Mouse (Mus musculus) olfactory bulb, adult 2 months (tissue): ENCODE data around the gene Metap2. TPM values are rescaled to one million over a fixed set of nuclear protein-coding genes. Genes with fewer than 3 reads are reported as not detected.
A peak's percentile ranks its signal among the peaks of the same experiment; 100 is the strongest.
"Not testable (repeated sequence)": the region's sequence is repeated elsewhere in the genome, so short reads cannot be mapped to it uniquely, and the experiment has no call there.

ENCODE experiments used
- H3K27ac ChIP-seq: fragments of 200-500 bp; 2 replicates; pipeline ENCODE4 v1.5.1; 2012; ENCODE audit warnings: low read depth, low read length; ENCODE audit not compliant: insufficient read depth
- H3K4me1 ChIP-seq: fragments of 200-500 bp; 2 replicates; pipeline ENCODE4 v1.6.1; 2012; ENCODE audit warnings: low read length; ENCODE audit not compliant: control insufficient read depth, insufficient read depth
- H3K4me3 ChIP-seq: fragments of 200-500 bp; 2 replicates; pipeline ENCODE4 v1.5.1; 2012; ENCODE audit warnings: mild to moderate bottlenecking, low read depth, low read length, moderate library complexity; ENCODE audit not compliant: insufficient read depth
- CTCF ChIP-seq: fragments of 200-500 bp; IDR thresholded peaks from 2 replicates; pipeline ENCODE4 v1.5.1; 2012; ENCODE audit warnings: low read depth, mild to moderate bottlenecking, low read length, moderate library complexity; ENCODE audit not compliant: insufficient read depth
- POLR2A ChIP-seq: fragments of 200-500 bp; IDR thresholded peaks from 2 replicates; pipeline ENCODE4 v1.6.1; 2012; ENCODE audit warnings: mild to moderate bottlenecking, low read depth, low read length, moderate library complexity; ENCODE audit not compliant: insufficient read depth
- WGBS: fragments of 180-500 bp; shearing (Covaris S2); methylation state at CpG from one replicate; pipeline ENCODE4 v1.1.7; 2018; 5-methylcytosine and 5-hydroxymethylcytosine counted together
- polyA plus RNA-seq: library from polyadenylated mRNA; stranded (reverse); fragments of >200 nt; gene quantifications from 2 replicates; pipeline ENCODE4 v1.2.4, GENCODE M21; 2012; ENCODE audit warnings: low replicate concordance; ENCODE audit not compliant: missing spikeins, insufficient read depth, insufficient read length

Metap2 gene
- polyA plus RNA-seq, 1 experiment = 499 TPM

DNA sequence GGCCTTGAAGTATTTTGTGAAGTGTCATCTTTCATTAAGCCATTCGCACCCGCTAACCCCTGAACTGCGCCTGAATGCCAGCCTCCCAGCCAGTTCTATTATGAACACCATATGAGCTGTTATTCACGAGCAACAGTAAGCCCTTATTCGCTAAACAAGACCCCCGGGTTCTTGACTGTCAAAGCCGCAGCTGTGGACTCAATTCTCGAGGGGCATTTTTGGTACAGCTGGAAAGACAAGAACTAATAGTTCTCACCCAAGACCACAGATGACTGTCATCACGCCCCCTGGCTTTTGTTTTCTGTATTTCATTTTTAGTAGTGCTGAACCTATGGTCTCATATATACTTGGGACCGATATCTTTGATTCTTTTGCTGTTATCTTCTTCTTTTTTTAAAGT lies 83.1 kb downstream of the Metap2 start:
- H3K27ac ChIP-seq = no peak overlapping the region
- TF ChIP-seq CTCF (no peak), POLR2A (no peak)
- no peak overlapping the region for H3K4me3 ChIP-seq
- no peaks in the 10 kb centered on the region for H3K4me1 ChIP-seq
- 40% methylated on average over 10 of the region's 10 CpGs for WGBS

DNA sequence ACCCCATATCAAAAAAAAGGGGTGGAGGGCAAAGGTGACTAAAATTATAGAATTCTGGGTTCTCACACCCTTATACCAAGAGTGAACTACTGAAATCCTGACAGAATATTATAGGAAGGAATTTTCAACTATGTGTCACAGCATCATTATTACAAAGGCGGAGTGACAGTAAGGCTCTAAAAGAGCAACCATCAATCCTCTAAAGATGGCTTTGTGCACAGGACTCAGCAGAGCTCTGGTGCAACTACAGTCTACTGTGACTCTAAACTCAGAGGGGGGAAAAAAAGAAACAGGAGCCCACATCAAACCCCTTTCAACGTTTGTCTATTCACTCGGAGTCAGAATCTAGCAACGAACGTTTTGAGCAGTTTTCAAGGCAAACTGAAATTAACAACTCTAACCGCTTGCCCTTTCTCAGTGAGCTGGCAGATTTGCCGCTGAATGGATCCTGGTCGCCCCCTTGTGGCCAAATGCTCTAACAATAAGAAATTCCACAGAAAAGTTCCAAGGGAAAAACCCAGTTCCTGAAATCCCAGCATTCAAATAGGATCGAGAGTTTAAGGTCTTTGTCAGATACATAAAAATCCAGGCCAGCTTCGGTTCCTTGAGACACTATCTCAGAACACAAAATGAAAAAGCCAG lies 84.0 kb downstream of the Metap2 start:
- no peak overlapping the region for H3K27ac ChIP-seq
- 7% methylated on average over 10 of the region's 10 CpGs for WGBS
- no peaks in the 10 kb centered on the region for H3K4me1 ChIP-seq
- H3K4me3 ChIP-seq = no peak overlapping the region
- TF ChIP-seq CTCF (peak; percentile 59; the same call in 1 of the 2 replicates), POLR2A (no peak)

DNA sequence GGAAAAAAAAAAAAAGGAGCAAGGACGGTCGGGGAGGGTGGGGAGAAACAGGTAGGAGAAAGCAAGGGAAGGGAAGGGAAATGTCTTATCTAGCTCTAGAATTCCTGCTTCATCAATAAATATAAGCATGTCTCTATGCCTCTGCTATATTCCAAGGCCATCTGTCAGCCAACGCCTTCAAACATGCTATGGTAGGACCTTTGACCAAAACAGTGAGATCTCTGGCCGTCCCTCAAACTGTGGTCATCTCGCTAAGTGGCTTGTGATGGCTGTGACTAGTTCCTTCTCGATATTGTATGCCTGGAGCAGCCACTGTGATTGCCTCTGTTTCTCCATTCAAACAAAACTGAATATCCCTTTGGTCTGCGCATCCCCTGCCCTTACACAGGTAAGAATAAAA lies 84.8 kb downstream of the Metap2 start:
- no peak overlapping the region for H3K27ac ChIP-seq
- TF ChIP-seq CTCF (no peak), POLR2A (no peak)
- H3K4me3 ChIP-seq = no peak overlapping the region
- 93% methylated on average over 7 of the region's 7 CpGs for WGBS
- H3K4me1 ChIP-seq = no peaks in the 10 kb centered on the region

DNA sequence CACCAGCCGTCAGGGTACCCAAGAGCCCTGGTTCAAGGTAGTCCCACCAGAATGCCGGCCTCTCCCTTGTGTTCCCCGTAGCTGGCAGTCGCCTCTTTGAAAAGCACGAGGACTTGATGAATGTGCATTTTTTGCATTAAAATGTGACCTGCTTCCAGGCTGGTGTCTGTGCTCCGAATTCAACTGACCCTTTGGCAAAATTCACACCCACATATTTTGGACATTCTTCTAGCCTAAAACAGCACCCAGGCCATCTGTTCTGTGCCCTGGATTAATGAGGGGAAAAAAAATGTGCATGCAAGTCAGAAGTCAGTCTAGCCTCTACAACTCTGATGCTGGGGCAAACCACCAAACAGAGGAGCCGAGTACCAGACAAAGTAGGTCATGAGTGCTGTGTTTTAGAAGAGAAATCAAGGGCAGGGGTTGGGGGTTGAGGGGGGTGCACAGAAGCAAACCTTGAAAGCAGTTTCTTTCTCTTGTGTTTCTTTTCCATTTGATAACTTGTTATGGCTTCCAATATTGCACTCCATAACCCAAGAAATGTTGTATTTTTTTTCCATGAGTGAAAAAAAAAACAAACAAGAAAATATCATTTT lies 86.2 kb downstream of the Metap2 start:
- Histone ChIP-seq H3K4me1 (no peaks in the 10 kb centered on the region), H3K4me3 (no peak overlapping the region), H3K27ac (no peak overlapping the region)
- no peak for TF ChIP-seq POLR2A
- TF ChIP-seq CTCF = no peak
- 65% methylated on average over 7 of the region's 7 CpGs for WGBS

DNA sequence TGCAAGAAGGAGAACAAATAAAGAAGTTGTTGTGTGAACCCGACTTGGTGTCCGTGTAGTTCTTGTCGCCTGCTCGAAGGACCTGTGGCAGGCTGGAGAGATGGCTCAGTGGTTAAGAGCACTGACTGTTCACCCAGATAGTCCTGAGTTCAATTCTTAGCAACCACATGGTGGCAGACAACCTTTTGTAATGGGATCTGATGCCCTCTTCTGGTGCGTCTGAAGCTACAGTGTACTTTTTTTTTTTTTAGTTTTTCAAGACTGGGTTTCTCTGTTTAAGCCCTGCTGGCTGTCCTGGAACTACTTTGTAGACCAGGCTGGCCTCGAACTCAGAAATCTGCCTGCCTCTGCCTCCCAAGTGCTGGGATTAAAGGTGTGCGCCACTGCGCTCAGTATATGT lies 87.5 kb downstream of the Metap2 start:
- WGBS = 97% methylated on average over 8 of the region's 8 CpGs
- H3K27ac ChIP-seq, H3K4me3 ChIP-seq, H3K4me1 ChIP-seq: not testable (repeated sequence)

Other genes with a start within 250 kb of the Metap2 start
- not detected in 2 replicates for gene Usp44, start 65.5 kb downstream of the Metap2 start, polyA plus RNA-seq
- 98.6 TPM in 1 of 2 replicates, not detected in the other for gene Vezt, start 138.7 kb upstream of the Metap2 start, polyA plus RNA-seq
- gene Fgd6, start 138.9 kb upstream of the Metap2 start, polyA plus RNA-seq = not detected in 2 replicates